Mouse (Mus musculus): ENCODE measurements around the gene Mpi. TPM values are rescaled to one million over a fixed set of nuclear protein-coding genes. Genes with fewer than 3 reads are reported as not detected.

The Mpi gene
- total and polyA plus RNA-seq, 3 experiments: 119 to 146 (median 132) TPM

GRCm38 (mm10) chr9:57560861-57561710 is 8.5 kb upstream of the Mpi start, which contains the start of gene Scamp2:
Gene Scamp2, plus strand, starts transcription at chr9:57560943.
- peak within 1 kb of the TSS; percentile 94 for H3K4me3 ChIP-seq
- under 1% methylated on average over 37 of the region's 37 CpGs for WGBS
- H3K9ac ChIP-seq (ENCODE audit: low read depth, low read length): peak within 1 kb of the TSS; percentile 73
- no peaks in the 10 kb centered on the region for H3K27me3 ChIP-seq (ENCODE audit: control insufficient read depth, insufficient read depth, low read length)
- peak; percentile 96 for DNase-seq
- peak; percentile 34 for TF ChIP-seq CTCF (IDR thresholded peaks at IDR 0.05)
- peak; percentile 76 for TF ChIP-seq EP300 (IDR thresholded peaks at IDR 0.05; ENCODE audit: insufficient read depth, low read depth, low read length)
- TF ChIP-seq POLR2A (IDR thresholded peaks at IDR 0.05; ENCODE audit: insufficient read depth, low read depth, low read length): peak; percentile 91
- intact Hi-C loops (cut with DNase I): loop anchor here (2.0 to 5.0 kb wide), 2 partner anchors 22 to 119 kb away; partner anchors contain the start of gene Ppcdc
- H3K4me1 ChIP-seq (ENCODE audit: control insufficient read depth, insufficient read depth, low read length): peaks cover 15% of the 10 kb centered on the region
- H3K27ac ChIP-seq: peak within 1 kb of the TSS; percentile 94
- no peaks in the 10 kb centered on the region for H3K79me2 ChIP-seq (replicated peaks; ENCODE audit: control insufficient read depth, insufficient read depth, low read length)
- peaks cover 2% of the 10 kb centered on the region for H3K36me3 ChIP-seq (ENCODE audit: control insufficient read depth, insufficient read depth, low read length)

- Histone ChIP-seq H3K27ac (peak overlapping the region; percentile 94), H3K79me2 (replicated peaks; ENCODE audit: control insufficient read depth, insufficient read depth, low read length) (no peaks in the 10 kb centered on the region), H3K4me1 (ENCODE audit: control insufficient read depth, insufficient read depth, low read length) (peaks cover 12% of the 10 kb centered on the region), H3K4me3 (peak overlapping the region; percentile 94), H3K27me3 (ENCODE audit: control insufficient read depth, insufficient read depth, low read length) (no peaks in the 10 kb centered on the region), H3K36me3 (ENCODE audit: control insufficient read depth, insufficient read depth, low read length) (peaks cover 2% of the 10 kb centered on the region), H3K9ac (ENCODE audit: low read depth, low read length) (no peak overlapping the region)
- TF ChIP-seq POLR2A (IDR thresholded peaks at IDR 0.05; ENCODE audit: insufficient read depth, low read depth, low read length) (no peak), EP300 (IDR thresholded peaks at IDR 0.05; ENCODE audit: insufficient read depth, low read depth, low read length) (no peak), CTCF (IDR thresholded peaks at IDR 0.05) (no peak)
- intact Hi-C loops (cut with DNase I): loop anchor here (2.0 to 5.0 kb wide), 2 partner anchors 21 to 118 kb away; partner anchors contain the start of gene Ppcdc
- DNase-seq: no peak
- WGBS: 27% methylated on average over 7 of the region's 7 CpGs
These were observed 7.7 kb upstream of the Mpi start for GRCm38 (mm10) chr9:57560263-57560662.

GRCm38 (mm10) chr9:57559568-57559967 is 7.0 kb upstream of the Mpi start:
- no peak for DNase-seq
- Histone ChIP-seq H3K4me3 (no peak overlapping the region), H3K27ac (no peak overlapping the region), H3K9ac (ENCODE audit: low read depth, low read length) (no peak overlapping the region), H3K36me3 (ENCODE audit: control insufficient read depth, insufficient read depth, low read length) (peaks cover 2% of the 10 kb centered on the region), H3K27me3 (ENCODE audit: control insufficient read depth, insufficient read depth, low read length) (no peaks in the 10 kb centered on the region), H3K79me2 (replicated peaks; ENCODE audit: control insufficient read depth, insufficient read depth, low read length) (no peaks in the 10 kb centered on the region), H3K4me1 (ENCODE audit: control insufficient read depth, insufficient read depth, low read length) (peaks cover 12% of the 10 kb centered on the region)
- intact Hi-C loops (cut with DNase I): no loop called here
- WGBS: 67% methylated on average over 2 of the region's 2 CpGs
- TF ChIP-seq POLR2A (IDR thresholded peaks at IDR 0.05; ENCODE audit: insufficient read depth, low read depth, low read length): no peak
- no peak for TF ChIP-seq CTCF (IDR thresholded peaks at IDR 0.05)
- TF ChIP-seq EP300 (IDR thresholded peaks at IDR 0.05; ENCODE audit: insufficient read depth, low read depth, low read length): no peak

- H3K36me3 ChIP-seq (ENCODE audit: control insufficient read depth, insufficient read depth, low read length): peaks cover 2% of the 10 kb centered on the region
- no peak overlapping the region for H3K4me3 ChIP-seq
- H3K27ac ChIP-seq: no peak overlapping the region
- intact Hi-C loops (cut with DNase I): no loop called here
- DNase-seq: no peak
- WGBS: 76% methylated on average over 4 of the region's 4 CpGs
- TF ChIP-seq CTCF (IDR thresholded peaks at IDR 0.05) (no peak), POLR2A (IDR thresholded peaks at IDR 0.05; ENCODE audit: insufficient read depth, low read depth, low read length) (no peak), EP300 (IDR thresholded peaks at IDR 0.05; ENCODE audit: insufficient read depth, low read depth, low read length) (no peak)
- peaks cover 12% of the 10 kb centered on the region for H3K4me1 ChIP-seq (ENCODE audit: control insufficient read depth, insufficient read depth, low read length)
- no peak overlapping the region for H3K9ac ChIP-seq (ENCODE audit: low read depth, low read length)
- H3K79me2 ChIP-seq (replicated peaks; ENCODE audit: control insufficient read depth, insufficient read depth, low read length): no peaks in the 10 kb centered on the region
- H3K27me3 ChIP-seq (ENCODE audit: control insufficient read depth, insufficient read depth, low read length): no peaks in the 10 kb centered on the region
These were observed 6.1 kb upstream of the Mpi start for GRCm38 (mm10) chr9:57558625-57559024.

GRCm38 (mm10) chr9:57557215-57557614 is 4.7 kb upstream of the Mpi start:
- TF ChIP-seq CTCF (IDR thresholded peaks at IDR 0.05) (no peak), EP300 (IDR thresholded peaks at IDR 0.05; ENCODE audit: insufficient read depth, low read depth, low read length) (no peak), POLR2A (IDR thresholded peaks at IDR 0.05; ENCODE audit: insufficient read depth, low read depth, low read length) (no peak)
- Histone ChIP-seq H3K4me3 (no peak overlapping the region), H3K4me1 (ENCODE audit: control insufficient read depth, insufficient read depth, low read length) (peaks cover 6% of the 10 kb centered on the region), H3K27ac (no peak overlapping the region; the same call in 1 of the 2 replicates), H3K9ac (ENCODE audit: low read depth, low read length) (no peak overlapping the region), H3K36me3 (ENCODE audit: control insufficient read depth, insufficient read depth, low read length) (no peaks in the 10 kb centered on the region), H3K79me2 (replicated peaks; ENCODE audit: control insufficient read depth, insufficient read depth, low read length) (no peaks in the 10 kb centered on the region), H3K27me3 (ENCODE audit: control insufficient read depth, insufficient read depth, low read length) (no peaks in the 10 kb centered on the region)
- 74% methylated on average over 3 of the region's 3 CpGs for WGBS
- DNase-seq: no peak
- intact Hi-C loops (cut with DNase I): no loop called here

- no peak overlapping the region for H3K9ac ChIP-seq (ENCODE audit: low read depth, low read length)
- peaks cover 4% of the 10 kb centered on the region; the same call in 1 of the 2 replicates for H3K36me3 ChIP-seq (ENCODE audit: control insufficient read depth, insufficient read depth, low read length)
- 80% methylated on average over 3 of the region's 3 CpGs for WGBS
- H3K27me3 ChIP-seq (ENCODE audit: control insufficient read depth, insufficient read depth, low read length): no peaks in the 10 kb centered on the region
- intact Hi-C loops (cut with DNase I): no loop called here
- no peak for TF ChIP-seq POLR2A (IDR thresholded peaks at IDR 0.05; ENCODE audit: insufficient read depth, low read depth, low read length)
- no peak for DNase-seq
- no peaks in the 10 kb centered on the region; the same call in 1 of the 2 replicates for H3K79me2 ChIP-seq (replicated peaks; ENCODE audit: control insufficient read depth, insufficient read depth, low read length)
- H3K4me1 ChIP-seq (ENCODE audit: control insufficient read depth, insufficient read depth, low read length): peaks cover 8% of the 10 kb centered on the region
- no peak overlapping the region for H3K4me3 ChIP-seq
- H3K27ac ChIP-seq: no peak overlapping the region
These were observed 2.2 kb upstream of the Mpi start for GRCm38 (mm10) chr9:57554753-57555152.
